Mouse (Mus musculus): ENCODE measurements at regions not wholly inside any gene's neighbourhood (a gene's known extent, or its start where the extent isn't known, plus 50 kb on each side); places are given as distances from the start of the nearest gene placed in this dataset.

DNA sequence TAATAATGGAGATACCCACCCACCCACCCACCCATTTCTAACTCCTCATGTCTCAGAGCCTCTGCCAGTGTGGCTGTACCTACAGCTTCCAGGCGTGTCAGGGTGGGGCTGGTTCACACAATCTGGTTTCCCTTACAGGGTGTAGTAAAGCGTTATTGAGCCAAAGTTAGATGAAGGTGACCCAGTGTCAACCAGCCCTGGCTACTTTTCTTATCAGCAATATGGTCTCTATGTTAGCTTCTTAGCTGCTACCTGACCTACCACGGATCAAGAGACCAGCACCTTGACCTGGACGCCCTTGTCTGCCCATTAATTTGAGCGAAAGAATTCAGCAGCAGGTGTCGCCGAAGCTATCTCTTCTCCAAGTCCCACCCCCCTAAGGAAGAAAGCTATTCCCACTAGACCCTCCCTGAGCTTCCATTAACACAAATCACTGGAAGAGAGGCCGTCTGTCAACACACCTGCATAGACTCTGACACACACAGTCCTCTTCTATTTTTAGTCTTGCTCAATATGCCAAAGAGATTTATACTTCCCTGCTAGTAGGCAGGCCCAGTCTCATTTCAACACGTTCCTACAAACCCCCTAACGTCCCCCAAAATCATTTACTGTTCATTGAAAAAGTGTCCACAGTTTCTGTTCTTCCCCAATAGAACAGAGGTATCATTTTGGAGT is 70.4 kb downstream of the Phlda1 start:
- ATAC-seq (ENCODE audit: low FRiP score) = no peak
- WGBS = 90% methylated on average over 10 of the region's 10 CpGs
- H3K9ac ChIP-seq = no peak overlapping the region
- no peaks in the 10 kb centered on the region for H3K9me3 ChIP-seq (ENCODE audit: control insufficient read depth, low read length)
- no peaks in the 10 kb centered on the region for H3K27me3 ChIP-seq (ENCODE audit: control insufficient read depth, insufficient read depth, low read length)
- H3K4me1 ChIP-seq (replicated peaks; ENCODE audit: control insufficient read depth, insufficient read depth, low read length) = no peaks in the 10 kb centered on the region
- no peak for DNase-seq (ENCODE audit: low spot score)
- no peak overlapping the region for H3K27ac ChIP-seq
- no peak overlapping the region for H3K4me2 ChIP-seq (replicated peaks)
- H3K4me3 ChIP-seq (replicated peaks; ENCODE audit: low read length) = no peak overlapping the region
- H3K36me3 ChIP-seq (replicated peaks; ENCODE audit: control insufficient read depth, insufficient read depth) = no peaks in the 10 kb centered on the region

DNA sequence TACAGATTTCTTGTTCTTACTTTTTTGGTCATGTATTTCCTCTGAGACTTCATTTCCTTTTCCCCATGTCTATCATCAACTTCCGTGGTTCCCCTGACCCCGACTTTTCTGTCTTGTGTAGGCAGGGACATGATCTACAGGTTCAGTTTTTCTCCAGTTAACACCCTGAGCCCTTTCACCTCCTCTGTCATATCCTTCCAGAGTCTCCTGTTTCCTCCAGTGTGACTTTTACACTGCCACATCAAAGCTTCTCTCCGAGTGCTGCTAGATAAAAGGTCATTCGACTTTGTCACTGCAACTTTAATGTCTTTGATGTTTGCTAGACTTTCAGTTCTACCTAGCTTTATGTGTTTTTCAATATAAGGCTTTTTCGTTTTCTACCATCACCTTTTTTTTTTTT is 72.5 kb downstream of the Phlda1 start:
- Histone ChIP-seq H3K4me1 (replicated peaks; ENCODE audit: control insufficient read depth, insufficient read depth, low read length) (no peaks in the 10 kb centered on the region), H3K9me3 (ENCODE audit: control insufficient read depth, low read length) (no peaks in the 10 kb centered on the region), H3K27me3 (ENCODE audit: control insufficient read depth, insufficient read depth, low read length) (no peaks in the 10 kb centered on the region), H3K9ac (no peak overlapping the region), H3K36me3 (replicated peaks; ENCODE audit: control insufficient read depth, insufficient read depth) (no peaks in the 10 kb centered on the region), H3K4me3 (replicated peaks; ENCODE audit: low read length) (no peak overlapping the region), H3K27ac (no peak overlapping the region), H3K4me2 (replicated peaks) (no peak overlapping the region)
- no peak for DNase-seq (ENCODE audit: low spot score)
- WGBS = 75% methylated on average over 5 of the region's 5 CpGs
- ATAC-seq (ENCODE audit: low FRiP score) = no peak

DNA sequence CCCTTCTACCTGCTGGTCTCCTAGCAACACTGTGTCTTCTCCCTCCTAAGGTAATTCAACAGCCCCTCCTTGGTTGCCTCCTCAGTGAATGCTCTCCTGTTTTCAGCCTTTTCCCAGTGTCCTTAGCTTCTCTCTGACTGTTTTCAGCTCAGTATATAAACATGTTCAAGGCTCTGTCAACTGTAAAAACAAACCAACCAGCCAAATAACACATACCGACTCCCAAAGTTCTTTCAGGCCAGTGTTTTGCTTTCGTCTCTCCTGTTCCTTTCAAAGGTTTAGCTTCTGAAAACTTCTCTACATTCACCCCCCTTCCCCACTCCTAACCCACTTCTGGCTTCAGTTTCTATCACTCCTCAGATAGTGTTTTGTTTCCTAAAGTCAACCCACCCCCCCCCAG is 73.4 kb downstream of the Phlda1 start:
- ATAC-seq (ENCODE audit: low FRiP score) = no peak
- no peak for DNase-seq (ENCODE audit: low spot score)

GRCm38 (mm10) chr10:111580401-111581100 is 74.5 kb downstream of the Phlda1 start:
- 76% methylated on average over 11 of the region's 11 CpGs for WGBS
- Histone ChIP-seq H3K9ac (no peak overlapping the region), H3K36me3 (replicated peaks; ENCODE audit: control insufficient read depth, insufficient read depth) (no peaks in the 10 kb centered on the region), H3K4me1 (replicated peaks; ENCODE audit: control insufficient read depth, insufficient read depth, low read length) (no peaks in the 10 kb centered on the region), H3K27ac (no peak overlapping the region), H3K4me2 (replicated peaks) (no peak overlapping the region), H3K4me3 (replicated peaks; ENCODE audit: low read length) (no peak overlapping the region), H3K27me3 (ENCODE audit: control insufficient read depth, insufficient read depth, low read length) (no peaks in the 10 kb centered on the region), H3K9me3 (ENCODE audit: control insufficient read depth, low read length) (no peaks in the 10 kb centered on the region)
- DNase-seq (ENCODE audit: low spot score) (no peak), ATAC-seq (ENCODE audit: low FRiP score) (no peak)

More for the DNA sequence above, 73.4 kb downstream of the Phlda1 start:
- no peaks in the 10 kb centered on the region for H3K4me1 ChIP-seq (replicated peaks; ENCODE audit: control insufficient read depth, insufficient read depth, low read length)
- no peaks in the 10 kb centered on the region for H3K27me3 ChIP-seq (ENCODE audit: control insufficient read depth, insufficient read depth, low read length)
- no peak overlapping the region for H3K27ac ChIP-seq
- H3K4me3 ChIP-seq (replicated peaks; ENCODE audit: low read length) = no peak overlapping the region
- H3K4me2 ChIP-seq (replicated peaks) = no peak overlapping the region
- no peaks in the 10 kb centered on the region for H3K9me3 ChIP-seq (ENCODE audit: control insufficient read depth, low read length)
- no peak overlapping the region for H3K9ac ChIP-seq
- H3K36me3 ChIP-seq (replicated peaks; ENCODE audit: control insufficient read depth, insufficient read depth) = no peaks in the 10 kb centered on the region
- WGBS = 73% methylated on average over 2 of the region's 2 CpGs

- no peaks in the 10 kb centered on the region for H3K27me3 ChIP-seq (ENCODE audit: control insufficient read depth, insufficient read depth, low read length)
- H3K4me1 ChIP-seq (replicated peaks; ENCODE audit: control insufficient read depth, insufficient read depth, low read length) = no peaks in the 10 kb centered on the region
- no peaks in the 10 kb centered on the region for H3K36me3 ChIP-seq (replicated peaks; ENCODE audit: control insufficient read depth, insufficient read depth)
- no peak overlapping the region for H3K9ac ChIP-seq
- no peak overlapping the region for H3K4me2 ChIP-seq (replicated peaks)
- no peak for ATAC-seq (ENCODE audit: low FRiP score)
- no peak overlapping the region for H3K4me3 ChIP-seq (replicated peaks; ENCODE audit: low read length)
- no peak for DNase-seq (ENCODE audit: low spot score)
- WGBS = 85% methylated on average over 3 of the region's 3 CpGs
- H3K27ac ChIP-seq = no peak overlapping the region
- H3K9me3 ChIP-seq (ENCODE audit: control insufficient read depth, low read length) = no peaks in the 10 kb centered on the region
Observed at GRCm38 (mm10) chr10:111581847-111582246, 75.8 kb downstream of the Phlda1 start.

DNA sequence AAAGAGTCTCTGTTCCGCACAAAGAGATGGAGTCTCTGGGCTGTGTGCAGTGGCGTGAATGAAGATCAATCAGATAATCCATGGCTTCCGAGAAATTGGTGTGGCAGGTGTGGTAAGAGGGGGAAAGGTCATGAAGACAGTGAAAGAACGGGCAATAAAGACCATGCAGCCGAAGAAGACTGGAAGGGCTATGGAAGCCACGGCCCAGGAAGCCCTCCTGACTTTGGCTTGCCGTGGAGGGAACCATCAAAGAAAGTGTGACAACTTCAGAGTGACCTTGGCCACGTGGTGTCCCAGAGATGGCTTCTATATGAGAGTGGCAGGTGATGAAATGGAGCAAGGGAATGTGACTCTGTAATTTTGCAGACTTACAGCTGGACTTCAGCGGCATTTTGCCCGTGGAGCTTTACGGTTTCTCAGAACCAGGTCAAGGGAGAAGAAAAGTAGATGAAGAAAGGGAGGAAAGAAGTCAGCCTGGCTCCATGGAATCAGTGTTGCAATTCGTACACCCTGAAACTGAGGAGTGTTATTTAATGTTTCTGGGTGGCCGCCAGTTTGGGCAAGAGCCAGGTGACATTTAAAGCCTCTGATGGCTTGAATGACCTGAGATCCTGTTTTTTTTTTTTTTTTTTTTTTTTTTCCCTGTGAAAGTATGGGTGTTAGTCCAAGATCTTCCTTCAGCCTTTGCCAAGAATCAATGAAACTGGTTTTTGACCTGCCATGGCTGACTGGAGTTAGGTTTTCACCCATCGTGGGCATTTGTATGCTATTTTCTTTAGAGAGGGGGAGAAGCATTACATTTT is 76.4 kb downstream of the Phlda1 start:
- H3K27ac ChIP-seq = no peak overlapping the region
- 84% methylated on average over 14 of the region's 14 CpGs for WGBS
- no peak for DNase-seq (ENCODE audit: low spot score)

DNA sequence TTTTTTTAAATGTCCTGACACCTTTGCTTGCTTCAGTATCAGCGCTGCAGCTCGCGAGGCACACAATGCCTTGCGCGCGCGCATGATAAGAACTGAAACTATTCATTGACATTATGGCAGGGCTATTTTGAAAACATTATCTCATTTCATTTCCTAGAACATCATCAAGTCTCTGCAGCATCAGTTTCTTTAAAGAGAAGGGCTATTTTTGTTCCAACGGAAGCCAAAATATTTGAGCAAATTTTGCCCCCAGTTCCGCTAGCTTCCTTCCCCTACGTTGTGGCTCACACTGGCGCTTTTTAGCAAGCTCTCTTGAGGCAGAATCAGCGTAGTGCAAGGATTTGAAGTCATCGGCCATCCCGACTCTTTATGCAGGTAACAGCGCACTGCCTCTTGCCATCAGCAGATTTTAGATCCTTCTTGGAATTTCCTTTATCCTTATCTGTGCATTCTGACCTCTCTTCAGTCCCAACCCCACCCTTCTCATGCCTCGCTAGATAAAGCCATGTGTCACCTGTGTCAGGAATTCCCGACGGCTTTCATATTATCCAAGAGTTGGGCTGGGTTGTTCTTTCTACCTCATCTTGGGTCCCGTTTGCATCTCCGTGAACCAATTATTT is 77.1 kb downstream of the Phlda1 start:
- Histone ChIP-seq H3K4me3 (replicated peaks; ENCODE audit: low read length) (no peak overlapping the region), H3K4me2 (replicated peaks) (no peak overlapping the region), H3K27ac (no peak overlapping the region), H3K36me3 (replicated peaks; ENCODE audit: control insufficient read depth, insufficient read depth) (no peaks in the 10 kb centered on the region), H3K4me1 (replicated peaks; ENCODE audit: control insufficient read depth, insufficient read depth, low read length) (no peaks in the 10 kb centered on the region), H3K9me3 (ENCODE audit: control insufficient read depth, low read length) (no peaks in the 10 kb centered on the region), H3K9ac (no peak overlapping the region), H3K27me3 (ENCODE audit: control insufficient read depth, insufficient read depth, low read length) (no peaks in the 10 kb centered on the region)
- WGBS = 94% methylated on average over 20 of the region's 20 CpGs
- ATAC-seq (ENCODE audit: low FRiP score) = no peak
- no peak for DNase-seq (ENCODE audit: low spot score)

More for the DNA sequence above, 76.4 kb downstream of the Phlda1 start:
- H3K4me3 ChIP-seq (replicated peaks; ENCODE audit: low read length) = no peak overlapping the region
- no peaks in the 10 kb centered on the region for H3K4me1 ChIP-seq (replicated peaks; ENCODE audit: control insufficient read depth, insufficient read depth, low read length)
- H3K27me3 ChIP-seq (ENCODE audit: control insufficient read depth, insufficient read depth, low read length) = no peaks in the 10 kb centered on the region
- no peak overlapping the region for H3K4me2 ChIP-seq (replicated peaks)
- no peak overlapping the region for H3K9ac ChIP-seq
- no peak for ATAC-seq (ENCODE audit: low FRiP score)
- H3K36me3 ChIP-seq (replicated peaks; ENCODE audit: control insufficient read depth, insufficient read depth) = no peaks in the 10 kb centered on the region
- H3K9me3 ChIP-seq (ENCODE audit: control insufficient read depth, low read length) = no peaks in the 10 kb centered on the region

- H3K36me3 ChIP-seq (replicated peaks; ENCODE audit: control insufficient read depth, insufficient read depth) = no peaks in the 10 kb centered on the region
- DNase-seq (ENCODE audit: low spot score) (no peak), ATAC-seq (ENCODE audit: low FRiP score) (no peak)
- no peak overlapping the region for H3K4me2 ChIP-seq (replicated peaks)
- no peaks in the 10 kb centered on the region for H3K27me3 ChIP-seq (ENCODE audit: control insufficient read depth, insufficient read depth, low read length)
- H3K4me3 ChIP-seq (replicated peaks; ENCODE audit: low read length) = no peak overlapping the region
- H3K9me3 ChIP-seq (ENCODE audit: control insufficient read depth, low read length) = no peaks in the 10 kb centered on the region
- H3K4me1 ChIP-seq (replicated peaks; ENCODE audit: control insufficient read depth, insufficient read depth, low read length) = no peaks in the 10 kb centered on the region
- no peak overlapping the region for H3K9ac ChIP-seq
- WGBS = 93% methylated on average over 5 of the region's 5 CpGs
- no peak overlapping the region for H3K27ac ChIP-seq
Observed at GRCm38 (mm10) chr10:111583744-111584152, 77.7 kb downstream of the Phlda1 start.
